Mouse (Mus musculus) kidney, postnatal 25 days (tissue): ENCODE measurements around the gene Abcc6.

ENCODE experiments used
- DNase-seq, 2 experiments: peaks; one replicate each; pipeline ENCODE4 v3.0.0; 2021; ENCODE audit warnings: mixed read lengths in 2 of 2

Abcc6 gene

DNA sequence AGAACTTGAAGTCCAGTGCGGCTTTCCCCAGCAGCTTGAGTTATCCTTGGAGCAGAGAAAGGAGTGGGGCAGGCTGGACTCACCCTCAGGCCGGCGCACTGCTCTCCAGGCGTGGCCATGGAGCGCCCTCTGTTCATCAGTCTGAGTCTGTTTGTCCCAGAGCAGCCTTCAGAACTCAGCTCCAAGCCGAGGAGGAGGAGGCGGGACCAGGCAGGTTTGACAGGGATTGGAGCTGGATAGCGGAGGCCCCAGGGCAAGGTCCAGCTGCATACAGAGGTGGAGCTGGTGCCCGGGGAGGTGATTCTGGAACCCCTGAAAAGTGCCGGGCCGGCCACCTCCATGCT lies at the start of gene Abcc6:
TSS of gene Abcc6 (minus strand) at position 158 of the 344 bp plus-strand sequence.
- peak; percentile 82 to 93 for DNase-seq

DNA sequence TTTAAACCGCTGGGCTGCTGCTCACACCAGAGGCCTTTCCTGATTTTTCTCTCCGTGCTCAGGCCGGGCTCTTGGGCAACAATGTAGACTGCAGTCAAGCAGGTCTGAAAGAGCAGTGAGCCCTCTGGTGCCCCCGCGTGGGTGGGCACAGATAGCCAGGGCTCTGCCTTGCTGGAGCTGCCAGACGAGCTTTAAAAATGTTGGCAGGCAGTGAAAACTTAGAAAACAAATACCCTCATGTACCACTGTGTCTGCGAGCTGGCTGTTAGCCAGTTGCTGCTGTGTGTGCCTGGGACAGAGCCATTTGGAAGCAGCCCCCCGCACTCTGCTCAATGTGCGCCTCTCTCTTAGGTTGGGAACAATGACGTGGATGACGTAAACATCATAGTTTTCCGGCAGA lies 47.6 kb upstream of the Abcc6 start:
- DNase-seq = no peak

DNA sequence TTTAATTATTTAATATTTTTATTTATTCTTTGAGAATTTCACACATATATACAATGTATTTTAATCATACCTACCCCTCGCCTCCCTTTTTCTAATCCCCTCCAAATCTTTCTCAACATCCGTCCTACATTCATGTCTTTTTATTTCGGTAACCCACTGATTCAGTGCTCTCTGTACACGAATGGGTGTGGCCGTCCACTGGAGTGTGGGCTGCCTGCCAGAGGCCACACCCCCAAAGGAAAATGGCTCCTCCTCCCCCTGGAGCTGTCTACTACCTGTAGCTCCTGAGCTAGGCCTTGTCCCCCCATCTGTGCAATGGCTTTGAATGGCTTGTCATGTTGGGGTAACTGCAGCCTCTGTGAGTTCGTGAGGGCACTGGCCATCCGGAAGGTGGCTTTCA lies 46.7 kb upstream of the Abcc6 start:
- no peak for DNase-seq

DNA sequence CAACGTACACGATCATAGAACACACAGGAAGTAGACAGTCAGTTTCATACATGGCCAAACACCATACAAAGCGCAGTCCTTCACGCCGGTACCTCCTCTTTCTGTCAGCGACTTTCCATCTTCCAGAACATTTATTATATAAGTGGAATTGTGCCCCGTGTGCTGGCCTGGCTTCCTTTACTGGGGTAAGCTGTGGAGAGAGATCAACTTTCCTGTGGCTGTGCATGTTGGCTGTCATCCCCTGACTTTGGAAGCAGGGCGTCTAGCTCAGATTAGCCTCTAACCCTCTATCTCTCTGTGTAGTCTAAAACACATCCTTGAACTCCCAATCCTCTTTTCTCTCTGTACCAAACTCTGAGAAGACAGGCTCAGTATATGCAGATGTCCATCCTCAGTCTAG lies 38.7 kb upstream of the Abcc6 start:
- DNase-seq = no peak

DNA sequence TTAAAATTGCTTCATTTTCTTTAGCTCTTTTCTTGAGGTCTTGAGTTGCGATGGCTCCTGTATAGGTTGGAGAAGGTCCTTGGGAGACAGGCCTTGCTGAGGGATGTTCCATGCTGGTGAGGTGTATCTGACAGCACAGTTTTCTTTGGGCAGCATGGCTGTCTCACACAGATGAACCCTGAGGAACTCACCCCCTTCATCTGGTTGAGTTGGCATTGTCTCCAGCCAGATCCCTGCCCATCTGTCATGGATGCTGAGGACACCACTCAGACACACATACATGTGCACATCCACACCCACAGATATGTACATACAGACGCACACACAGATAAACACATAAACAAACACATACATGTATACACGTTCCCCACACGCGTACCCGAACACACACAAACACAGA lies 33.2 kb upstream of the Abcc6 start:
- no peak for DNase-seq

DNA sequence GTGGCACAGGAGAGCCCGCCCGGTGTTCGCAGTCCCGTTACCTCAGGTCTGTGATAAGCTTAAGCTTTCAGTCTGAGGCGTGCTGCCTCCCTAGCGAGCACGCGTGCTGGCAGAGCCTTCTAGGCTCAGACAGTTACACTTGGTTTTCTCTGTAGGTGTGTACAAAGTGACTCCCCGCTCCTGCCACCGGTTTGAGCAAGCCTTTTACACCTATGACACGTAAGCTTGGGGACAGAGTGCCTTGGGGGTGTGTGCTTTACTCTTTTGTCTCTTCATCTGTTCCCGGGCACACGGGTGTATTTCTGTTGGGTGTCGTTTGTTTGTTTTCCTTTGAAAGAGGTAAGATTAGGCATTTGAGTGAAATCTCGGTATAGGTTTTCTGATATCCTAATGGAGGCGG lies 31.5 kb upstream of the Abcc6 start:
- no peak for DNase-seq

DNA sequence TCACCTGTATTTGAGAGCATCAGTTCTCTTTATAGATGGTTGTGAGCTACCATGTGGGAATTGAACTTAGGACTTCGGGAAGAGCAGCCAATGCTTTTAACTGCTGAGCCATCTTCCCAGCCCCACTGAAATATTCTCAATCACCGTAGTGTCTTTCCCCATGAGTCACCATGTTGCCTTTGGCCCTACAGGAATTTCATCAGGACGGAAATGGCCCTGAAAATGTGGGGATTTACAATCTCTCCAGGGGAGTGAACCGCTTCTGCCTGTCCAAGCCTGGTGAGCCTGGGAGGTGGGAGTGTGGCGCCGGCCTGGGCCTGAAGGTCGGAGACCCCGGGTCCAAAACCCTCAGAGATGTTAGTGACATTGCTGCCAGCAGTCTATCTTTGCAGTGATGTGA lies 30.6 kb upstream of the Abcc6 start:
- no peak for DNase-seq

DNA sequence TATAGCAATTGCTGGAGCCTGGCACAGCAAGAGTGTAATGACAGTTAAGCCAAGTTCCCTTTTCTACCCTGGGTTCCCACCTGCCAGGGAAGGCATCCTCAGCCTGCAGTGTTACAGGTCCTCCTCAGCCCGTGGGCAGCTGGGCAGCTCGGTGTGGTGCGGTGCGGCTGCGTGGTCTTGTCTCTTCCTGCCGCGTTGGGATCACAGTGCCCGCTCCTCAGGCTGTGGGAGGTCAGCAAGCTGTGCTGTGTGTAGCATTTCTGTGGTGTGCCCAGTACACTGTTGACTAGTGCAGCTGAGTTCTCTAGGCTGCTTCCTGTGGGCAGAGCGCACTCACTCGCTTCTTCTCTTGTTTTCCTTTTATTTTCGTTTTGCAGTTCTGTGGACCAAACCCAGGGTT lies 28.8 kb upstream of the Abcc6 start:
- no peak for DNase-seq

DNA sequence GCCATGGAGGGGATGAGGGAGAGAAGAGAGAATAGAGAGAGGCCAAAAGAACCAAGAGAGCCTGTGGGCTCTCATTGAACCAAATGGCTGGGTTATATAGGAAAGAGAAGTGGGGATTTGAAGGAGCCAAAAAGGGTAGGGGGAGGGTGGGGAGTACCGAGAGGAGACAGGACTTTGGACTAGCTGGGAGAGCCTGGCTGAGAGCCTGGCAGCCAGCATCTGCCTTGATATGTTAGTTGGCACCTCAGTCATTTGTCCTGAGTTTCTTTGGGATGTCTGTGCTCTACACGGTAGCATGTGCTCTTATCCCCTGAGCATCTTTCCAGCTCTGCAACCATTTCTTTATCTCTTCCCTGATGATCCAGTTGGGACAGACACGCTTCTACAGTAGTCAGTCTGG lies 23.5 kb upstream of the Abcc6 start:
- DNase-seq = no peak

DNA sequence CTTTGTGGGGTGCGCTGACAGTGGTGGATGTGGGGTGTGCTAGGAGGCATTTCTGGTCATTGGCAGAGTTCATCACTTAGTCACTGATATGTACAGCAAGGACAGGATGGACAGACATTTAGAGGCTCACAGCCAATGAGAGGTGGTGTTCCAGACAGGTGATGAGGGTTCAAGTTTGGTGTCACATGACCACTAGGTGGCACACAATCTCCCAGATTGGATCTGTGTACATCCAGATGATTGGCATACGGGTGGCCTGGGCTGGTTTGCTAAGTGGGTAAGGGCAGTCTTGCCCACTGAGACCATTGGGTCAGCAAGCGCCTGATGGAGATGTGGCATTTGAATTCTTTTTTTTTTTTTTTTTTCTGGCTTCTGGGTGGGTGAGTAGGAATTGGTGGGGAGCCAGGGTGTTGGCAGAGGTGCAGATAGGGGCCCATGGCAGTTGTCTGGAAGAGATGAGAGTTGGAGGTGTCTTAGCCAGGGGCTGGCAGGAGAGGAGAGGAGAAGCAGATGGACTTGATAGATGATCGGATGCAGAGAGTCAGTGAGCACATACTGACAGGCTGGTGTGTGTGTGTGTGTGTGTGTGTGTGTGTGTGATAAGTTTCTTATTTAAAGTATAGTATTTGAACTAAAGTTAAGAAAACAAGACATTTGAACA lies 22.2 kb upstream of the Abcc6 start:
- DNase-seq = peak in 1 of 2 experiments; percentile 12

DNA sequence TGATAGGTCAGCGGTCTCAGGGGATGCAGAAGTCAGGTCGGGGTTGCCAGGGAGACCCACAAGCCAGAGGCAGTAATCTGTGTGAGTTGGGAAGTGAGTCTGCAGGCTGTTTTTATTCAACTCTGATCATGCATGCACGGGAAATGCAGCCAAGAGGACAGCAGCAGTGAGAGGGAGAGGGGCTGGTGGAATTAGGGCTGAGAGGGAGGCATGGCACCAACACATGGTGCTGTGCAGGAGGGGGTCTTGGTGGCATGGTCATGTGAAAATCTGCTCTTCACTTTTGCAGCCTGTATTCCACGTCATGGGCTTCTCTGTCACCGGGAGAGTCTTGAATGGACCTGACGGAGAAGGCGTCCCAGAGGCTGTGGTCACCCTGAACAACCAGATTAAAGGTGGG lies 19.9 kb upstream of the Abcc6 start:
- DNase-seq = no peak

DNA sequence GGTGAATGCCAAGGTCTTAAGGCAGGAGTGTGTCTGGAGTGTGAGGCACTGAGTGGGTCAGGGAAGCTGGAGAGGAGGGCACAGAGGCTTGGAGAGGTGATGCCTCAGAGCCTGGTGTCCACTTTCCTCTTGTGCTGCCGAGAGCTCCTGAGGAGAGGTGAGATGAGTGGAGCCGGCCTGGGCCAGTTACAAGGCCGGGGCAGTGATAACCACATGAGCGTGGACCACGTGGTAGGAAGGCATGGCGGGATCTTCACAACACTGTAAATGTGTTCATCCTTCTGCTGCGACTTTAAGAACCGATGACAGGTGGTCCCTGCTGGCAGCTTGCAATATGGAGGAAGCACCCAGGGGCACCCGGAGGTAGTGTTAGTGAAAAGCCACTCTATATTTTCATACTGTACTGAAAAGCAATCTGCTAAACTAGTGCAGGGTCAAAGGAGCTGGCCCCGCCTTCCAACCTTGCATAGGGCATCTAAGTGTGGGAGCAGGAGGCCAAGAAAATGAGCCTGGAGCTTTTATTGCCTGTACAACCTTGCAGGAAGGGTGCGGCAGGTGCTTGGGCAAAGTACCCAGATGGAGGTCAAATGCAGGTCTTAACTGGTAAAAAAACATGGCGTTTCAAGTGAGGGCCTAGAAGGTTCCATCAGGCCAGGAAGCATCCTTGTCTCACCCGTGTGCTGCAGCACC lies 17.9 kb upstream of the Abcc6 start:
- DNase-seq = no peak

DNA sequence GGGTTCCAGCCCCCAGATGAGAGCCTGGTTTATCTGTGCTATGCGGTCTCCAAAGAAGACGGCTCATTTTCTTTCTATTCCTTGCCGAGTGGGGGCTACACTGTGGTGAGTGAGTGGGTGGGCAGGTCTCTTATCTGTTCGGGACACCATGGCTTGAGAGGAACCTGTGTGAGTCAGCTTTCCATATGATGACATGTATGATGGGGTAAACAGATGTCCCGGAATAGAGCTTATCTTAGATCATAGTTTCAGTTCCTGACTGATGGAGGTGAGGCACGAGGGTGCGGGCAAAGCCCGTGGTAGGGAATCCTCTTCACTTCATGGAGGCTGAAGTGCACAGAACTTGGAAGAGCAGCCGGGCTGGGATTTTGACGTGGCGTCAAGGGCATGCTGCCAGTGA lies 15.8 kb upstream of the Abcc6 start:
- DNase-seq = no peak

DNA sequence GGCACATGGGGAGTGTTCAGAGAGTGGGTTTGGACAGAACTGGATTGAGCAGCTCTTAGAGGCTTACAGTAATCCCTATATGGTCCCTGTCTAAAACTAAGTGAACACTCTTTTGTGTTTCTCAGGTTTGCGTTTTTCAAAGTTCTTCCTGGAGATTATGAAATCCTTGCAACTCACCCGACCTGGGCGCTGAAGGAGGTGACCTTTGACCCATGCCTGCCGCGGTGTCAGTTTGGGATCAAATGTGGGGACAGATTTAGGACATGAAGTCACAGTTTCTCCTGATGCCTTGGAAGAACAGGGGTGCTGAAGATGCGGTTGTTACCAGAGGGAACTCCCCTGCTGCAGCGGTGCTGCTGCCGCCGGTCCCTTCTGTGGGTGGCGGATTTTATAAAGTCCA lies 14.0 kb upstream of the Abcc6 start:
- no peak for DNase-seq

DNA sequence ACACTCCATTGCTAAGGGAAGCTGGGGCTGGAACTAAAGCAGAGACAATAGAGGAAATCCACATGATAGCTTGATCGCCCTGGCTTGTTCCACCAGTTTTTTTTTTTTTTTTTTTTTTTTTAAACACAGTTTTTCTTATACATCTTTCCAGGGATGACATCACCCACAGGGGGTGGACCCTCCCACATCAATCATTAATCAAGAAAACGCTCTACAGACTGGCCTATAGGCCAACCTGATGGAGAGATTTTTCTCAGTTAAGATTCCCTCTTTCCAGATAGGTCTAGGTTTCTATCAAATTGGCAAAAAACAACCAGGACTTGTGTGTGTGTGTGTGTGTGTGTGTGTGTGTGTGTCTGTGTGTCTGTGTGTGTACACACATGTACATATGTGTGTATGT lies 9.8 kb upstream of the Abcc6 start:
- no peak for DNase-seq

DNA sequence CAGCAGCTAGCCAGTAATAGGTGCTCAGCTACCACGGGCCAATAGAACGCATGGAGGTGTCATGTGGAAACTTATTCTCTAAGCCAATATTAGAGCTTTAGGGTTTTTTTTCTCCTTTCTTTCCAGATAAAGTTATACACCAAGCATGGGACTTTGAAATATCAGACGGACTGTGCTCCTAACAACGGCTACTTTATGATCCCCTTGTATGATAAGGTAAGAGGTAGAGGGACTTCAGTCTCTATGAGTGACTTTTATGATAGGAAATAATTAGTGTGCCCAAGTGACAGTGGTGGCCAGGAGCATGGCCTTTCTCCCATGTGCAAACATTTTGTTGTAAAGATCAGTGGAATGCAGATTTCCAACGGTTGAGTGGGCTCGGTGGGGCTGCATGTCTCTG lies 7.3 kb upstream of the Abcc6 start:
- no peak for DNase-seq

DNA sequence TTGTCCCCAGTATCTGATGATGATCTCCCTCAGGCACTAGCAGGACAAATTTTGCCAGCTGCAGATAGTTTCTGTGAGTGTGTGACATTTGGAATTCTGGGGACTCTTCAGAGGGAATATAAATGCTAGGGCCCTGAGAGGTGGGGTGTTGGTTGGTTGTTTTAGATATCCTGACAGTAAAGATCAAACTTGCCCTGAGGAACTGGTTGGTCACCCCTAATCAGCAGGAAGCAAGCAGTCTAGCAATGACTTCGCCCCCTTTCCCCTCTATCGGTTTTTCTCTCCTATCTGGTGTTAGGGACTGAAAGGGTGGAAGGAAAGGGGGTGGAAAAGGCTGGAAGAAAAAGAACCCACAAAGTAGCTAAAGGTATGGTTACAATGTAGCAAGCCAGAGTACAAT lies 5.4 kb upstream of the Abcc6 start:
- DNase-seq = no peak

DNA sequence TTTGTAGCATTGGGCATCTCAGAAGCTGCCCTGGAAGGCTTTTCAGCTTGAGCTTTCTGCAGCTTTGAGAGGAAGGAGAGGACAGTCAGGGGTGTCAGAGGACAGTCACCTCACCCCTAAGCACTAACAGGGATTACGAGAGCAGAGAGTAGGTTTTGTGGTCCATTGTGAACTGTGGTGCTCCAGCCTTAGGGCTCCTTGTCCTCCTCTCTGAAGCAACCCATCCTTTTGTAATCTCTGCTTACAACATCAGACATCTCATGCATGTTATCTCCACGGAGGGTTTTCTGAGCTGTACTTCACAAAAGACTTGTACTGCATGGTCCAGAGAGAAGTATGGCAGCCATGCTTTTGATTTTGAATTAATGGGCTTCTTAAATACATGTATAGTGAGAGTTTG lies 4.9 kb upstream of the Abcc6 start:
- DNase-seq = no peak

DNA sequence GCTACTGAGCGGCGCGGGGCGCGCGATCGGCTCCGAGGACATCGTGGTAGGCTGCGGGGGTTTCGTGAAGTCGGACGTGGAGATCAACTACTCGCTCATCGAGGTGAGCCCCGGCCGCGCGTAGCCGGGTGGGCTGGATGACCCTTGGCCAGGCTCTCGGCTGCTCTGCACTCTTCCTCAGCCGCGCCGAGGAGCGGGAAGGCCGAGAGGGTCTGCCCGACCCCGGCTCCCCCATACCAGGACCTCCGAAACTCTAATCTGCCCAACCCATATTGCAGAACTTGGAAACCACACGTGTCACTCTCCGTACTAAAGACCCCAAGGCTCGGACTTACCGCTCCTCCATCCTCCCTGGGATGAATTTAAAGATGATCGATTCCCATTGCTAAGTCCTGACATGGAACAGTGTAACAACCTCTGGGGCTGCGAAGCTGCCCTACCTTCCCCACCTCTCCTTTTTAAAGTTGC lies 3.8 kb upstream of the Abcc6 start:
- DNase-seq = no peak

DNA sequence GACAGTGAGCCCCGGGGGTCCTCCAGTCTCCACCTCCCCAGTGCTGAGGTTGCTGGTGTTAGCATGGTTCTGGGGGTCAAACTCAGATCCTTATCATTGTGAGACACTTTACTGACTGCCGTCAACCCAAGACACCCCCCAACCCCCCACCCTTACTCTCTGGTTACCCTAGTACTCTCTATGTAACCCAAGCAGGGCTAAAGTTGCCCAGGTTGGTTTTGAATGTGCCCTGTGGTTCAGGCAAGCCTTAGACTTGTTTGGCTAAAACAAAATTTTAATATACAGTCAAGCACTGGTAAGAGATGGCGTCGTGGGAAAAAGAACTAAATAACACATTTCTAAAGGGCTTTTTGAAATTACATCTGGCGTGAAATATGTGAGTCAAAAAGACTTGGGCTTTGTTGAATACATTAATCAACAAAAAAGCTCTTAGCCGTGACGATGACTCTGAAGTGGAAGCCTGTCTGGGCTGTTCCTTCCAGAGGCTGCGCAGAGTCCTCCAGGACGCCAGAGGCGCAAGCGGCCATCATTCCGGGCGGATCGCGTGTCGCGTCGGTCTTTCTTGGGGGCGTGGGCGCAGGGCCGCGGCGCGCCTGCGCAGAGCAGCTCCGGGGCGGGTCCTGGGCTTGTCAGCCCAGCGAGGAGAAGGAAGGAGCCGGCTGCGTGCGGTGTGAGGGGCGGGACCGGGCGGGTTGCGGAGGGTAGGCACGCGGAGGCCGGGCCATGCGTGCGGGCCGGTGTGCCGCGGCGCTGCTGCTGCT lies 3.2 kb upstream of the Abcc6 start, which contains the start of gene Nomo1:
TSS of gene Nomo1 (plus strand) at position 590 of the 761 bp plus-strand sequence.
- peak; percentile 97 for DNase-seq

DNA sequence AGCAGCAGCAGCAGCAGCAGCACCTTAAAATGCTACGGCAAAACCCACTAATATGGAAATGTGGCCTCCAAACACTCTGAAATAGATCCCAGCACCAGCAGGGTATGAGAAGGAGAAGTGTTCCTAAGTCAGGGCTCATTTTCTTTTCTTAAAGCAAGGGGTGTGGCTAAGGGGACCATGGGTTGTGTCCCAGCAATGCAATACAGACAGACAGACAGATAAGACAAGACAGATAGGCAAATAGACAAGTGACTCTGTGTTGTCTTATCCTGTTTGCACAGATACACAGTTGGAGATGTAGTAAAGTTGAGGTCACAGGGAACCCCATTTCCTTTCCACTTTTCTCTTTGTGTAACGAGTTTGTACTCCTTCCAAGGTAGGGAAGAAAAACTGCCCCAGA lies 973 bp upstream of the Abcc6 start:
- DNase-seq = no peak

DNA sequence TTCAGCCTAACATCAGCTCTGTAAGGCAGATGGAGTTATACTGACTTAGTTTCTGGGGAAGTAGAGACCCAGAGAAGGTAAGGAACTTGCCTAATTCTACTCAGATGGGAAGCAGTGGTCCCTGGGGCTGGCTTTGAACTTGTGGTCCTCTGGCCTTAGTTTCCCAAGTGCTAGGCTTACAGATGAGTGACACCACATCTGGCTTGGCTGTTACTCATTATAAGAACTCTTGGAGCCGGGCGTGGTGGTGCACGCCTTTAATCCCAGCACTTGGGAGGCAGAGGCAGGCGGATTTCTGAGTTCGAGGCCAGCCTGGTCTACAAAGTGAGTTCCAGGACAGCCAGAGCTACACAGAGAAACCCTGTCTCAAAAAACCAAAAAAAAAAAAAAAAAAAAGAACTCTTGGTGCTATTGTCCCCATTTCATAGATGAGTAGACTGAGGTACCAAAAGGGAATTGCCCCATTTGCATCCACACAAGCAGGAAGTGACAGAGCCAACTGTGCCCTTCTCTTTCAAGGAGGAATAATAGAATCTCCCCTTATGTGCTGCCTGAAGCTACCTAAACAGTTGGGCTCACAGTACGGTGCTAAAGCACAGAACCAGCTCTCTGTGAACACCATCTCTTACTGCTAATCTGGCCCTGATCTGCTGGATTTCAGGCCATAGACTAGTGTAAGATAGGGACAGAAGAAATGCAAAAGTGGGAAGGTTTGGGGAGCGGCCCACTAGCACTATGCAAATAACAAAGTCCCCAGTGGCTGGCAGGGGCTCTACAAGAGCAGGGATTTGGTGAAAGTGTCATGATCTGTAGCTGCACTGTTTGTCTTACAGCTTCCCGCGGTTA lies 580 bp downstream of the Abcc6 start:
- no peak for DNase-seq

DNA sequence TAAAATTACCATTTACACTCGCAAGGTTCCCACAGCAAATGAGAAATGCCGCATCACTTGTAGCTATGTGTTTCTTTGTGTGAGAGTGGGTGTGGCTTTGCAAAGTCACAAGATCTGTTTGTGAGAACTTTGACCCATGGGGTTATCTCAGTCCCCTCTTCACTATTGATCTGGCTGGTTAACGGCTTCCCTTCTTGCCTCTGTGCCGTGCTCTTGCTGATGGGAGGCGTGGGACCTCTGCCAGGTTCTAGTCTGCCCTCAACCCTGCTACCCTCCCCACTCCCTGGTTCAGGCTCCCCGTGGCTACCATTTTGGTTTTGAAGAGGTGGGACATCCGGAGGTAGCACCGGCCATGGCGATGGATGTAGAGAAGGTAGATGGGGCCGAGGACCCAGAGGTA lies 1.4 kb downstream of the Abcc6 start:
- DNase-seq = no peak
